Mouse (Mus musculus): ENCODE results near the gene Lce3b. TPM values are rescaled to one million over a fixed set of nuclear protein-coding genes. Genes with fewer than 3 reads are reported as not detected.

Gene Lce3b
- not detected in 2 replicates for polyA plus RNA-seq (2012; rRNA removed; ENCODE audit: low replicate concordance)

GRCm38 (mm10) chr3:92932679-92933078, at the start of gene Lce3b:
Lce3b (plus strand) TSS chr3:92932979.

GRCm38 (mm10) chr3:92926130-92926529, 6.6 kb upstream of the Lce3b start, which contains the start of gene Lce3a:
Lce3a (minus strand) TSS chr3:92926230.

GRCm38 (mm10) chr3:92944186-92944585, 11.4 kb downstream of the Lce3b start, which contains the start of gene Lce3c:
Lce3c (plus strand) TSS chr3:92944486.

GRCm38 (mm10) chr3:92957090-92957489, 24.3 kb downstream of the Lce3b start, which contains the start of gene Lce3d:
Lce3d (plus strand) TSS chr3:92957390.

GRCm38 (mm10) chr3:92966761-92967160, 34.0 kb downstream of the Lce3b start, which contains the start of gene Lce3e:
Lce3e (plus strand) TSS chr3:92967061.

Other genes with a start within 250 kb of the Lce3b start
- not detected in 2 replicates for gene Lce1d, start 245.8 kb upstream of the Lce3b start, polyA plus RNA-seq (2012; rRNA removed; ENCODE audit: low replicate concordance)
- gene Lce1e, start 223.9 kb upstream of the Lce3b start, polyA plus RNA-seq (2012; rRNA removed; ENCODE audit: low replicate concordance) = not detected in 2 replicates
- not detected in 2 replicates for gene Lce1f, start 212.6 kb upstream of the Lce3b start, polyA plus RNA-seq (2012; rRNA removed; ENCODE audit: low replicate concordance)
- not detected in 2 replicates for gene Gm38119, start 193.9 kb upstream of the Lce3b start, polyA plus RNA-seq (2012; rRNA removed; ENCODE audit: low replicate concordance)
- not detected in 2 replicates for gene Lce1g, start 180.6 kb upstream of the Lce3b start, polyA plus RNA-seq (2012; rRNA removed; ENCODE audit: low replicate concordance)
- not detected in 2 replicates for gene Lce1h, start 167.9 kb upstream of the Lce3b start, polyA plus RNA-seq (2012; rRNA removed; ENCODE audit: low replicate concordance)
- gene Lce1i, start 154.1 kb upstream of the Lce3b start, polyA plus RNA-seq (2012; rRNA removed; ENCODE audit: low replicate concordance) = not detected in 2 replicates
- not detected in 2 replicates for gene Lce1j, start 142.5 kb upstream of the Lce3b start, polyA plus RNA-seq (2012; rRNA removed; ENCODE audit: low replicate concordance)
- gene Lce1k, start 125.1 kb upstream of the Lce3b start, polyA plus RNA-seq (2012; rRNA removed; ENCODE audit: low replicate concordance) = not detected in 2 replicates
- not detected in 2 replicates for gene Kprp, start 105.7 kb upstream of the Lce3b start, polyA plus RNA-seq (2012; rRNA removed; ENCODE audit: low replicate concordance)
- not detected in 2 replicates for gene Lce1l, start 81.7 kb upstream of the Lce3b start, polyA plus RNA-seq (2012; rRNA removed; ENCODE audit: low replicate concordance)
- not detected in 2 replicates for gene 2310050C09Rik, start 62.8 kb upstream of the Lce3b start, polyA plus RNA-seq (2012; rRNA removed; ENCODE audit: low replicate concordance)
- not detected in 2 replicates for gene Lce3a, start 6.7 kb upstream of the Lce3b start, polyA plus RNA-seq (2012; rRNA removed; ENCODE audit: low replicate concordance)
- gene Lce3c, start 11.5 kb downstream of the Lce3b start, polyA plus RNA-seq (2012; rRNA removed; ENCODE audit: low replicate concordance) = 0.27 TPM in 1 of 2 replicates, not detected in the other
- not detected in 2 replicates for gene Lce3d, start 24.4 kb downstream of the Lce3b start, polyA plus RNA-seq (2012; rRNA removed; ENCODE audit: low replicate concordance)
- not detected in 2 replicates for gene Lce3e, start 34.1 kb downstream of the Lce3b start, polyA plus RNA-seq (2012; rRNA removed; ENCODE audit: low replicate concordance)
- not detected in 2 replicates for gene Lce3f, start 59.2 kb downstream of the Lce3b start, polyA plus RNA-seq (2012; rRNA removed; ENCODE audit: low replicate concordance)
- not detected in 2 replicates for gene Crct1, start 82.7 kb downstream of the Lce3b start, polyA plus RNA-seq (2012; rRNA removed; ENCODE audit: low replicate concordance)
- not detected in 2 replicates for gene Lce1m, start 86.1 kb downstream of the Lce3b start, polyA plus RNA-seq (2012; rRNA removed; ENCODE audit: low replicate concordance)
- gene Gm4858, start 135.8 kb downstream of the Lce3b start, polyA plus RNA-seq (2012; rRNA removed; ENCODE audit: low replicate concordance) = not detected in 2 replicates
- gene Crnn, start 211.8 kb downstream of the Lce3b start, polyA plus RNA-seq (2012; rRNA removed; ENCODE audit: low replicate concordance) = not detected in 2 replicates

Measured in subcutaneous adipose tissue, adult 2 months (tissue).